Mouse (Mus musculus): ENCODE measurements at regions not wholly inside any gene's neighbourhood (a gene's known extent, or its start where the extent isn't known, plus 50 kb on each side); places are given as distances from the start of the nearest gene placed in this dataset.

DNA sequence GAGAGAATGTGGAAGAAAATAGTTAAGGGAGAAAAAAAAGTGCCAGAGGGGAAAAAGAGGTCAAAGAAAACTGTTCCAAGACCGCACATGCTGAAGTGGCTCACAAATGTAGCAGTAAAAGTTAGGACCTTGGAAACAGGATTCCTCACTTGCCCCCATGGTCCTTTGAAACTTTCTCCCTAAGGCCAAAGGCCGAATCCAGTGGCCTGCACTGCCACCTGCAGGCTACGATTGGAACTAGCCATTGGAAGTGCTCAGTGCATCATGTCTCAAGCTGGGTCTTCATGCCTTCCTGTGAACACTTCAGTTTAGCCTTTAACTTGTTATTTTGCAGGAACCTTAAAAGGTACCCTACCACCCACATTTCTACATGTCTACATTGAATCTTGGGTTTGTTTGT lies 56.3 kb upstream of the Mctp2 start:
- DNase-seq (ENCODE audit: low spot score in 2 of 2), result peak; percentile 46 to 66

DNA sequence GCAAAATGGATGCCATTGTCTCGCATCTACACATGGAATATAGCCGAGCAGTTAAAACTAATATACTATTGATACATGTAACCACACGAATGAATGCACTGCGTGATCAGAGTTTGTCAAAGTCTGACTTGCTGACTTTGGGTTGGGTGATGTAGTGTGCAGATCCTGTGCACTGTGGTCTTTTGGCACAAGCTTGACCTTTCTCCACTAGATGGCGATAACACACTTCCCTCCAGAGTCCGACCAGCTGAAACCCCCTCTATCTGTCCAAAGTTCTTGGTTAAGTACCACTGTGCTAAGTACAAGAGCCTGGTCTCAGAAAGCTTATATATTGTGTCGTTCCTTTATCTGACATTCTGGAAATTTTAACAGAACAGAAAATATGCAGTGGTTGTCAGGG lies 84.9 kb upstream of the Mctp2 start:
- DNase-seq (ENCODE audit: low spot score in 2 of 2), result no peak

- DNase-seq (ENCODE audit: low spot score in 2 of 2), result no peak
Observed at GRCm38 (mm10) chr7:72400056-72400455, 93.6 kb upstream of the Mctp2 start.

DNA sequence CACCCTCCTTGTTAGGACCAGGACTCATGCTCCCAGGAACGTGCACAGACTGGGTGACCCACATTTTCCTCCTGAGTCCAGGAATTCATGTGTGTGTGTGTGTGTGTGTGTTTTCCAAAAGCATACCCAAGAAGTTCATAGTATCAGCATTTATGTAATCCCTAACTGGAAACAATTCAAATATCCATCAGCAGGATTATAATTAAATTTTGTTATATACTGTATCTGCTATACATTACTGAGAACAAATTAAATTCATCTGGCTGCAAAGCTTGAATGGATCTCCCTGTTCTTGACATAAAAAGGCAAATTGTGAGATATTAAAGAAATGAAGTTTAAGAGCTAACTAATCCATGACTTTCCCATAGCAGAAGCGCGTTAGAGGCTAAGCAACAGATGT lies 99.7 kb upstream of the Mctp2 start:
- no peak for DNase-seq (ENCODE audit: low spot score in 2 of 2)

GRCm38 (mm10) chr7:72408409-72408986 lies 102.1 kb upstream of the Mctp2 start:
- DNase-seq (ENCODE audit: low spot score in 2 of 2), result no peak

GRCm38 (mm10) chr7:72438552-72438951 lies 132.1 kb upstream of the Mctp2 start:
- DNase-seq (ENCODE audit: low spot score in 2 of 2), result no peak

GRCm38 (mm10) chr7:72442001-72442400 lies 135.6 kb upstream of the Mctp2 start:
- DNase-seq (ENCODE audit: low spot score in 2 of 2), result no peak

DNA sequence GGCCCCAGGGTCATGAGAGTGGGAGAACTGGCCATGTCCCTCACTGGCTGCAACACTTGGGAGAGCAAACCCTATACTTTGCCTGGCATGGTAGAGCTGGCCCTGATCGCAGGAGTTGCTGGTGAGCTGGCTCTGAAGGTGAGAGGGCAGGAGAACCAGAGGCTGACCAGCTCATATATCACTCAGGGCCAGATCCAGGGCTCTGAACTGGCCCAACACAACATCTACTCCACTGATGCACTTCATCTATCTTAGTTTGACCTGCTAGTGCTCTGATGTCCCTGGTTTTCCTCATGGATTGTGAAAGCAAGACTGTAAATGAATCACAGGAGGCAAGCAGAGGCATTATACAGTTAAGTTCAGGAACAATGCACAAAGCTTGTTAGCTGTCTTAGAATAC lies 137.6 kb upstream of the Mctp2 start:
- no peak for DNase-seq (ENCODE audit: low spot score in 2 of 2)

DNA sequence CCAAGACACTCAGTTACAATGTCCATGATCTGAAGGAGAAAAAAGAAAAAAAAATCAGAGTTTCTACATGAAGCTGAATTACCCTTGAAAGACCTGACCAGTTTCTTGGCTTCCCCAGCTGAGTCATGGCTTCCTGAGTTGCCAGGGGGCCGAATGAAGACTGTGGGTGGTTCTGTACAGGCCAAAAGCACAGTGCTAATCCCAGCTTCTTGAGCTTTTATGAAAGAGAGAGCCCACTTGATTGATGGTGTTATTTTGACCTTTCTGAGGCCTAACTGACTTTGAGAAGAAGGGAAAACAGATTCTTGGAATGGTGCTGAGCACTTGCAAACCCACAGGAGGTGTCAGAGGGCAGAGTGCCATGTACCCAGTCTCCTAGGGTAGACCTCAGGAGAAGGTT lies 138.4 kb upstream of the Mctp2 start:
- no peak for DNase-seq (ENCODE audit: low spot score in 2 of 2)

DNA sequence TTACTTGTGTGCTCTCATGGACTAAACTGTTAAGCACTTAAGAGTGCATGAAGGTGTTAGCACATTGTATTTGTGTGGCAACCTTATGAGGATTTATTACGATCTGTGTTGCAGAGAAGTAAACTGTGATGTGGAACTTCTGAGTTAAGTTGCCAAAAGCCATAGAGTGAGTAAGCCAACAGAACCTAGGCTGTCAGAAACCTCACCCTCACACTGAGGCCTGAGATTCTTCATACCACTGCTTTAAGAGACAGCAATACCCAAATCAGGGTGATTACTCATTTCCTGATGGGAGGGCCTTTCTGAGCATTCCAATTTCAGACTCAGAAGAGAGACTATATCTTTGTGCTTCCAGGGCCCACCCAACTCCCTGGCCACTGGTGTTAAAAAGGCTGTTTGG lies 140.5 kb upstream of the Mctp2 start:
- DNase-seq (ENCODE audit: low spot score in 2 of 2), result no peak

GRCm38 (mm10) chr7:72462978-72463377 lies 156.6 kb upstream of the Mctp2 start:
- no peak for DNase-seq (ENCODE audit: low spot score in 2 of 2)

GRCm38 (mm10) chr7:72464658-72465057 lies 158.2 kb upstream of the Mctp2 start:
- DNase-seq (ENCODE audit: low spot score in 2 of 2), result no peak

- no peak for DNase-seq (ENCODE audit: low spot score in 2 of 2)
Observed at GRCm38 (mm10) chr7:72469691-72470090, 163.3 kb upstream of the Mctp2 start.

GRCm38 (mm10) chr7:72474751-72475150 lies 168.3 kb upstream of the Mctp2 start:
- no peak for DNase-seq (ENCODE audit: low spot score in 2 of 2)

- no peak for DNase-seq (ENCODE audit: low spot score in 2 of 2)
Observed at GRCm38 (mm10) chr7:72478936-72479335, 172.5 kb upstream of the Mctp2 start.

DNA sequence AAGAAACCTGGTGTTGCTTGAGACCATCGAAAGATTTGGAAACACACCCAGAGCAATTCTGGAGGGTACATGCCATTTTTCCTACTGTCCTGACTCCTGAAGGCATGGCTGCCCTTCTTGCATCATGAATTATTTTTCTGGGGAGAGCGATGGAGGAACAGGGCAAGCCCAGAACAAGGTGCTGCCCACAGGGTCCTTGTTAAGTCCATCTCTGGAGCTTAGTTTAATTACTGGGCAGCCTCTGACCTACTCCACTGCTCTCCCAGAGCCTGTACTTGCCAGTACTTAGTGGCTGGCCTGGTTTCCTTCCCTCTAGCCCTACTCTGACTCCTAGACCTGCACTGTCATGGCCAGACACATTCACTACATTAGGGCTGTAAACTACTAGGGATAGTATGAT lies 174.9 kb upstream of the Mctp2 start:
- no peak for DNase-seq (ENCODE audit: low spot score in 2 of 2)

DNA sequence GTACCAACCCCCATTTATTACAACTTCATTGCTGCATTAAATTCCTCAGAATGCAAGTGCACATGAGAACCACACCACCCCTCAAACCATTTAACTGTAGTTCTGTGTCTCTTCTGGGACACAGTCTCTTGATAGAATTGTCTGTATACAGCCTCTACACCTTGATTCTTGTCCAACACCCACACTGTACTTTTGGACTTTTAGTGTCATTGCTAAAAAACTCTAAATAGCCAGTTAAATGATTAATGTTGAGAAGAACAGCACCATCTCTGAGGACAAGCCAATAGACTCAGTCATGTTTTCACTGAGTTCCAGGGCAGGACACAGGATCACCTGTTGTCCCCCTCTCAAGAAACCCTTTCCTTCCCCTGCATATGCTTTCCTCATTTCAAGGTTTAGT lies 183.8 kb upstream of the Mctp2 start:
- no peak for DNase-seq (ENCODE audit: low spot score in 2 of 2)

DNA sequence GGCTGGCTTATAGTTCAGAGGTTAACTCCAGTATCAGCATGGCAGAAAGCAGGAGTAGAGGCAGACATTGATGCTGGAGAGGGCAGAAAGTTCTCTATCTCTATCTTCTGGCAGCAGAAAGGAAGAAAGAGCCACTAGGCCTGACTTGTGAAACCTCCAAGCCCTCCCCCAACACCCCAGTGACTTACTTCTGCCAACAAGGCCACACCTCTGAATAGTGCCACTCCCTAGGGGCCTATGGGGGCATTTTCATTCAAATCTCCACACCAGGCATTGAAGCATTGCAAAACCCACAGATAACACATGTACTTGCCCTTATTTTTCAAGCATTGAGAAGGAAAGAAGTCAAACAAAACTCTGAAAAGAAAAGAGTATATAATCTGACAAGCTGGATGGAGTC lies 186.9 kb upstream of the Mctp2 start:
- no peak for DNase-seq (ENCODE audit: low spot score in 2 of 2)

DNA sequence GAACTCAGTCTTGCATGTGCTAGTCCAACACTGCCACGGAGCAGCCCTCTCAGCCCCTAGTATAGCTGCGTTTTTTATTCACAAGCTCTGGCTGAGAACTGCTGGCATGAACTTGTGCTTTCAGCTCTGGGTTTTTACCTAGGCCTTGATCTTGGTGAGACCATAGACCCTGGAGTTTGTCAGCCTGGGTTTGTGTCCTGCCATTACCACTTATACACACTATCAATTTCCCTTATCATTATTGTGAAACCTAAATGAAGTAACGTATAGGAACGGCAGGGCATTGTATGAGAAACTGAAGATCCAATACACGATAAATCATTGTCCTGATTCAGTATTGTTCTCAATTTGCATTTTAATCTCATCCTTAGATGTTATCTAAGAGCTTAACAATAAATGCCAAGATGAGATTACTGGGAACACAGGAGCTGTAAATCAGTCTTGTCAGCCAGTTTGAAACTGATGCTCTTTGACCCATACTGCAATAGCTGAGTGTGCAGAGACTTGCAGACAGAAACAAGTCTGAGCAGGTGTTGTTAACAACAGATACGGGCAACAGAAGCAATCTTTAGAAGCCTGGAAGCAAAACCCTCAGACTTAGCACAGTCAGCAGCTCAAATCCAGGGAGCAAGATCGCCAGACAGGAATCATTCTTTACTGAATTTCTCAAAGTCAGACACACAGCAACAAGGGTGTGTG lies 190.7 kb upstream of the Mctp2 start:
- DNase-seq (ENCODE audit: low spot score in 2 of 2), result no peak

DNA sequence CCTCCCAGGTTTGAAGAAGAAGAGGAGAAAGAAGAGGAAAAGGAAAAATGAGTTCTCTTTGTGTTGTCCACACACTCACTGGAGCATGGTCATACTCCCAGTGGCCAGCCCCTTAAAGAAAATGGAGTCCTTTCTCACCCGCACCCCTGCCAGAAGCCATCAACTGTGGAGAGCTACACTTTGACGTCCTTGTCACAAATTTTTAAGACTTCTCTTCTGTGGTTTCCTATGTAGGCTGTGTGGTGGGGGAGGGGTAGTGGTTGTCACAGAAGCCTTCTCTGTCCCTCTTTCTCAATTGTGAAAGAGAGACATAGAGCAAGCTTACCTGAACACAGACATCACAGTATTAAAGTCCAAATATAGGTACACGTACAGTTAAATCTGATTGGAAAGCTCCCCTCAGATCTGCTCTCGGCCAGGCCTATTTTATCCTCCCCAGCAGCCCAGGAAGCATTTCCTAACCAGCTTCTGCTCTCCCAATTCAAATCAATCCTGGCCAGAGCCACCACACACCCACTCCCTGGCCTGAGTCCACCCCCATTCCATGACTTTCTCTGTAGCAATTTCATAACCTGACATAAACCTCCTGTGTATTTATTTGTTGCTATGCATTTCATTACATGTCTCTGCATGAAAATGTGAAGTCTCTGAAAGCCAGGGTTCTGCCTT lies 192.3 kb upstream of the Mctp2 start:
- DNase-seq (ENCODE audit: low spot score in 2 of 2), result no peak

GRCm38 (mm10) chr7:72499788-72500187 lies 193.4 kb upstream of the Mctp2 start:
- DNase-seq (ENCODE audit: low spot score in 2 of 2), result no peak

- no peak for DNase-seq (ENCODE audit: low spot score in 2 of 2)
Observed at GRCm38 (mm10) chr7:72500190-72500589, 193.8 kb upstream of the Mctp2 start.

- no peak for DNase-seq (ENCODE audit: low spot score in 2 of 2)
Observed at GRCm38 (mm10) chr7:72500996-72501395, 194.6 kb upstream of the Mctp2 start.

Measured in natural killer cell, adult 2 months (primary cell).